Mouse (Mus musculus) heart, adult 2 months (tissue): ENCODE measurements at regions not wholly inside any gene's neighbourhood (a gene's known extent, or its start where the extent isn't known, plus 50 kb on each side); places are given as distances from the start of the nearest gene placed in this dataset.

Experiments used
- DNase-seq, 2 experiments: peaks; one replicate each; pipeline ENCODE4 v3.0.0; 2021
- H3K27ac ChIP-seq: fragments of 200-600 bp; 2 replicates; pipeline ENCODE4 v1.8.1; 2022
- H3K27me3 ChIP-seq: fragments of 200-500 bp; 2 replicates; pipeline ENCODE4 v1.6.1; 2012; ENCODE audit warnings: mild to moderate bottlenecking, low read length, inconsistent platforms, mixed read lengths; ENCODE audit not compliant: control insufficient read depth, insufficient read depth
- H3K36me3 ChIP-seq: fragments of 200-500 bp; 2 replicates; pipeline ENCODE4 v1.6.1; 2012; ENCODE audit warnings: low read length, inconsistent platforms; ENCODE audit not compliant: control insufficient read depth, insufficient read depth
- H3K4me1 ChIP-seq: fragments of 200-500 bp; 2 replicates; pipeline ENCODE4 v1.6.1; 2011; ENCODE audit warnings: low read length; ENCODE audit not compliant: control insufficient read depth, insufficient read depth
- H3K4me3 ChIP-seq: fragments of 200-600 bp; 2 replicates; pipeline ENCODE4 v1.8.1; 2022
- H3K79me2 ChIP-seq: fragments of 200-500 bp; replicated peaks from 2 replicates; pipeline ENCODE4 v1.6.1; 2012; ENCODE audit warnings: mild to moderate bottlenecking, inconsistent platforms, low read length, moderate library complexity, mixed read lengths; ENCODE audit not compliant: control insufficient read depth, insufficient read depth
- H3K9ac ChIP-seq: fragments of 200-500 bp; 2 replicates; pipeline ENCODE4 v1.6.1; 2012; ENCODE audit warnings: low read depth, mild to moderate bottlenecking, control low read depth, inconsistent platforms, low read length, mixed read lengths
- CTCF ChIP-seq: fragments of 200-600 bp; IDR thresholded peaks from 2 replicates; pipeline ENCODE4 v1.8.1; 2022; ENCODE audit warnings: antibody characterized with exemption, mild to moderate bottlenecking, moderate library complexity
- EP300 ChIP-seq: fragments of 200-500 bp; IDR thresholded peaks from 2 replicates; pipeline ENCODE4 v1.6.1; 2011; ENCODE audit warnings: low read depth, low read length, control low read depth; ENCODE audit not compliant: insufficient read depth
- POLR2A ChIP-seq: fragments of 200-500 bp; IDR thresholded peaks from 2 replicates; pipeline ENCODE4 v1.6.1; 2011; ENCODE audit warnings: mild to moderate bottlenecking, low read depth, low read length, control low read depth; ENCODE audit not compliant: insufficient read depth
- WGBS: fragments of 180-500 bp; shearing (Covaris S2); methylation state at CpG from one replicate; pipeline ENCODE4 v1.1.7; 2018; 5-methylcytosine and 5-hydroxymethylcytosine counted together
- intact Hi-C: fragments of 180-260 bp; cut with DNase I; formaldehyde crosslinking; loops from one replicate; pipeline ENCODE4 v1.15.1; 2025

DNA sequence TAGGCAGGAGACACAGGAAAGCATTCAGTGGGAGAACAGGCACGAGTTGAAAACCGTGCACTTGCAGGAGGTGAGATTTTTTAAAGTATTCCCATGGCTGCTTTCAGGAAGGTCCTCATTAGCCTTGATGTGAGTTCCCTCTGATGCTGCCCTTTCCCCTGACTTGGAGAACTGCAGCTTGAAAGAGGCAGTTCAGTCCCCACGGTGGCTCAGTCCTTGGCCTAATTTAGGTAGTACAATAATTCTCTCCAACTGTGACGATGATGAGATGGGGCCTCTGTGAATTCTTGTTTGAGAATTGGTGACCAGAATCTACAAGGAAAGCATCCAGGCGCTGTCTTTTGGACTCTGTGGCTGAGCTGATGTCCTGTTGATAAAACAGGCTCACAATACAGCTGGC lies 298.5 kb upstream of the Gcfc2 start:
- H3K79me2 ChIP-seq: no peaks in the 10 kb centered on the region
- 74% methylated on average over 5 of the region's 5 CpGs for WGBS
- H3K9ac ChIP-seq: no peak overlapping the region
- TF ChIP-seq POLR2A (no peak), EP300 (no peak), CTCF (no peak)
- no peaks in the 10 kb centered on the region for H3K27me3 ChIP-seq
- no peaks in the 10 kb centered on the region for H3K4me1 ChIP-seq
- H3K36me3 ChIP-seq: no peaks in the 10 kb centered on the region
- no peak overlapping the region for H3K4me3 ChIP-seq
- intact Hi-C loops: no loop called here
- no peak for DNase-seq
- H3K27ac ChIP-seq: no peak overlapping the region

DNA sequence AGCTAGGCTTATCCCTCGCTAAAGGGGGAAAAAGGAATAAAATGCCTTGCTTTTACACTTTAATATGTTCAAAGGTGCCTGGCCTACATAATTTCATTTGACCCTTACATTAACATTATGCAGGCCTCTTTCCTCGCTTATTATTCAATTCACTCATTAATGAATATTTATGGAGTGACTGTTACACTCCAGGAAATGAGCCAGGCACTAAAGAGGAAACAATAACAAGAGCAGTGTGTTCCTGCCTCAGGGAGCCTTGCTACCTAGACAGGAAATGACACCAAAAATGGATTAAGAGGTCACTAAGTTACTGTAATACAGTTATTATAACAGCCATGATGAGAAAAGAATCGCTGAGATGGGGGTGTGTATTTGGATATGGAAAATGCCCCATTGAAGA lies 289.9 kb upstream of the Gcfc2 start:
- intact Hi-C loops: no loop called here
- 41% methylated on average over 3 of the region's 3 CpGs for WGBS
- Histone ChIP-seq H3K4me1 (no peaks in the 10 kb centered on the region), H3K36me3 (no peaks in the 10 kb centered on the region), H3K9ac (no peak overlapping the region), H3K27ac (no peak overlapping the region), H3K4me3 (no peak overlapping the region), H3K27me3 (no peaks in the 10 kb centered on the region), H3K79me2 (no peaks in the 10 kb centered on the region)
- no peak for DNase-seq
- no peak for TF ChIP-seq EP300
- no peak for TF ChIP-seq CTCF
- TF ChIP-seq POLR2A: no peak

DNA sequence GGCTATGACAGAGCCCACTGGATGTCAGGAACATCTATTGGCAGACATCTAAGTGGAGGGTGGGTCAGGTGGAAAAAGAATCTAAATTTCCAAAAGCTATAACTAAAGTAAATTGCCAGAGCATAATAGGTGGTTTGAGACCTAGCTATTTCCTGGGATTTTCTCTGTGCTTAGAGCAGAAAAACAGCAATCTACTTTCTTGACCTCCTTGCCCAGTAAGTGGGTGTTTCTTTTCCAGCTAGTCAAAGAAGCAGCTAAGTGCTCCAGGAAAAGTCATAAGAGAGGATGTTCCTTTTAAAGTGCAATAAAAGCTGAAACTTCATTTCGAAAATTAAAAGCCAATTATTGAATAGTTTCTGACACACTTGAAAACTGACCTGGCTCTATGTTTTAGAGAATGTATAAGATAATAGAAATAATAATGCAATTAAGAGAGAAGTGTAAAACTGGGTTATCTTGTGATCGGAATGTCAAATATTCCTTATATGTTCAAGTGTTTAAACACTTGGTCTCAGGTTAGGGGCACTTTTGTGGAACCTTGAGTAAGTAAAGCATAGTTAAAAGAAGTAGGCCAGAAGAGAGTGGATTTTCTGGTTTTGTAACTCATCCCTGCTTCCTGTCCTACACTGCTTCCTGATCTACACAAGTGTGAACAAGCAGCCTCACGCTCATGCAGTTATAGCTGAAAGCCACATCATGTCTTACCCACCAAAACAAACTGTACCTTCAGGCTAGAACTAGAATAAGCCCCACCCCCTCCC lies 275.7 kb upstream of the Gcfc2 start:
- TF ChIP-seq EP300 (no peak), POLR2A (no peak), CTCF (no peak)
- Histone ChIP-seq H3K36me3 (no peaks in the 10 kb centered on the region), H3K79me2 (no peaks in the 10 kb centered on the region), H3K27me3 (no peaks in the 10 kb centered on the region), H3K9ac (no peak overlapping the region), H3K27ac (no peak overlapping the region), H3K4me3 (no peak overlapping the region), H3K4me1 (no peaks in the 10 kb centered on the region)
- no peak for DNase-seq
- 81% methylated on average over 3 of the region's 3 CpGs for WGBS
- intact Hi-C loops: no loop called here

GRCm38 (mm10) chr6:81651856-81652255 lies 271.6 kb upstream of the Gcfc2 start:
- Histone ChIP-seq H3K27me3 (no peaks in the 10 kb centered on the region), H3K36me3 (no peaks in the 10 kb centered on the region), H3K9ac (no peak overlapping the region), H3K4me3 (no peak overlapping the region), H3K79me2 (no peaks in the 10 kb centered on the region), H3K4me1 (no peaks in the 10 kb centered on the region), H3K27ac (no peak overlapping the region)
- TF ChIP-seq POLR2A (no peak), EP300 (no peak), CTCF (no peak)
- no peak for DNase-seq
- 56% methylated on average over 2 of the region's 2 CpGs for WGBS
- intact Hi-C loops: no loop called here

DNA sequence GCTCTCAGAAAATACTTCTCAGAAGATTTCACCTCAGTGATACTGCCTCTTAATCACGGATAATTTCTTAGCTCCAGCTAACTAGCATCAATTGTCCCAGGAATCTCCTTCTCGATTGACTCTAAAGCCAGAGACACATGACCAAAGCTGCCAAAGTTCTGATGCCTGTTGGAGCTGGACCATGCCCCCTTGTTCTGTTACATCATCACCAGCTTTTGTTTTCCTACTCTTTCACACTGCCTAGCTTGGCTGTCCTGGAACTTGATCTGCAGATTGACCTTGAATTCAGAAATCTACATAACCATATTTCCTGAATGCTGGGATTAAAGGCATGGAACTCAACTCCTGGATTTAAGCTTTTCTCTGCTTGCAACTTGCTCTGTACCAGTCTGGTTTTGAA lies 268.3 kb upstream of the Gcfc2 start:
- Histone ChIP-seq H3K27me3 (no peaks in the 10 kb centered on the region), H3K9ac (no peak overlapping the region), H3K27ac (no peak overlapping the region), H3K36me3 (no peaks in the 10 kb centered on the region), H3K79me2 (no peaks in the 10 kb centered on the region), H3K4me1 (no peaks in the 10 kb centered on the region), H3K4me3 (no peak overlapping the region)
- intact Hi-C loops: no loop called here
- no peak for TF ChIP-seq POLR2A
- no peak for TF ChIP-seq EP300
- no peak for TF ChIP-seq CTCF
- DNase-seq: no peak
- 80% methylated on average over 2 of the region's 2 CpGs for WGBS

- TF ChIP-seq EP300 (no peak), POLR2A (no peak)
- no peak overlapping the region for H3K4me3 ChIP-seq
- no peaks in the 10 kb centered on the region for H3K79me2 ChIP-seq
- H3K9ac ChIP-seq: no peak overlapping the region
- WGBS: 60% methylated on average over 17 of the region's 17 CpGs
- no peaks in the 10 kb centered on the region for H3K27me3 ChIP-seq
- no peaks in the 10 kb centered on the region for H3K4me1 ChIP-seq
- DNase-seq: peak in 1 of 2 experiments; percentile 27
- intact Hi-C loops: no loop called here
- H3K27ac ChIP-seq: no peak overlapping the region
- no peaks in the 10 kb centered on the region for H3K36me3 ChIP-seq
Measured at GRCm38 (mm10) chr6:81660478-81661395, 262.7 kb upstream of the Gcfc2 start.
